21 mouse cellular contexts compared by ENCODE assay signal in genomic region chr12:110814924-110815323, GRCm38 (mm10). TPM values are rescaled to one million over a fixed set of nuclear protein-coding genes. Genes with fewer than 3 reads are reported as not detected.
DNase-seq lines count a peak whose midpoint lies in the region; ATAC-seq and TF ChIP-seq lines count a peak whose summit lies in the region.
"Had no signal": no experiment of that assay in that cellular context is flagged by ENCODE, and none has a peak within 500 bp of the region (broad histone marks: within the 10 kb centered on the region; RNA-seq: fewer than 3 reads in every experiment).

No protein-coding gene starts in this region.

- no peak for DNase-seq in embryonic facial prominence, embryonic 14.5 days (ENCODE audit: low spot score)
- no peak for DNase-seq in embryonic facial prominence, embryonic 10.5 days (ENCODE audit: low spot score)
- DNase-seq in lung, postnatal 0 days (ENCODE audit: low spot score): no peak
- no peak for DNase-seq in lung, postnatal 25 days (ENCODE audit: low spot score)
- no peak for DNase-seq in kidney, postnatal 10 days
- DNase-seq: adrenal gland, postnatal 14 days; cerebellum, adult 11 months; cerebellum, adult 2 months; cerebellum, adult 9-11 months; cerebellum, postnatal 25 days; gastrocnemius, postnatal 10 days; gastrocnemius, postnatal 36 days; heart, adult 2 months had no signal

- H3K9ac ChIP-seq in embryonic facial prominence, embryonic 14.5 days (ENCODE audit: low read depth, low read length): no peak overlapping the region
- H3K9ac ChIP-seq in lung, postnatal 0 days (replicated peaks; ENCODE audit: low read depth): no peak overlapping the region
- H3K9ac ChIP-seq in stomach, embryonic 16.5 days (ENCODE audit: low read length): no peak overlapping the region
- H3K9ac ChIP-seq: embryonic facial prominence, embryonic 13.5 days; forebrain, embryonic 13.5 days; hindbrain, embryonic 12.5 days; hindbrain, embryonic 15.5 days had no signal

- TF ChIP-seq CTCF in lung, postnatal 0 days (IDR thresholded peaks at IDR 0.05): no peak

- no peak overlapping the region for H3K4me3 ChIP-seq in embryonic facial prominence, embryonic 14.5 days (ENCODE audit: low read depth, low read length)
- no peak overlapping the region for H3K4me3 ChIP-seq in embryonic facial prominence, embryonic 10.5 days
- no peak overlapping the region for H3K4me3 ChIP-seq in lung, postnatal 0 days (ENCODE audit: low read depth, low read length)
- no peak overlapping the region for H3K4me3 ChIP-seq in stomach, embryonic 16.5 days (replicated peaks; ENCODE audit: low read length)
- H3K4me3 ChIP-seq: embryonic facial prominence, embryonic 13.5 days; forebrain, embryonic 10.5 days; forebrain, embryonic 13.5 days; heart, adult 2 months; heart, embryonic 10.5 days; hindbrain, embryonic 12.5 days; hindbrain, embryonic 15.5 days had no signal

- peak; percentile 41; the same call in 1 of the 2 replicates for ATAC-seq in embryonic facial prominence, embryonic 14.5 days (ENCODE audit: low read depth)
- 0 out of 2 replicates have a peak, but pooled peaks have one; percentile 33 for ATAC-seq in lung, postnatal 0 days
- peak; percentile 59; the same call in 1 of the 2 replicates for ATAC-seq in stomach, embryonic 16.5 days (ENCODE audit: insufficient read depth, low FRiP score)
- ATAC-seq: forebrain, embryonic 13.5 days; forebrain, embryonic 16.5 days had no signal

- no peak for TF ChIP-seq EP300 in lung, postnatal 0 days (IDR thresholded peaks at IDR 0.05)

- no peaks in the 10 kb centered on the region for H3K4me1 ChIP-seq in embryonic facial prominence, embryonic 14.5 days (ENCODE audit: control insufficient read depth, insufficient read depth, low read length)
- H3K4me1 ChIP-seq in embryonic facial prominence, embryonic 10.5 days: no peaks in the 10 kb centered on the region
- H3K4me1 ChIP-seq in lung, postnatal 0 days (ENCODE audit: insufficient read depth, low read depth, low read length): no peaks in the 10 kb centered on the region
- peaks cover 6% of the 10 kb centered on the region; the same call in 1 of the 2 replicates for H3K4me1 ChIP-seq in stomach, embryonic 16.5 days (ENCODE audit: control insufficient read depth, insufficient read depth, low read length)
- H3K4me1 ChIP-seq: embryonic facial prominence, embryonic 13.5 days; forebrain, embryonic 10.5 days; forebrain, embryonic 13.5 days; hindbrain, embryonic 12.5 days; hindbrain, embryonic 15.5 days had no signal

- H3K27me3 ChIP-seq in embryonic facial prominence, embryonic 14.5 days (replicated peaks; ENCODE audit: control insufficient read depth, insufficient read depth, low read length): no peaks in the 10 kb centered on the region
- no peaks in the 10 kb centered on the region for H3K27me3 ChIP-seq in embryonic facial prominence, embryonic 10.5 days (replicated peaks; ENCODE audit: low read depth, poor library complexity, severe bottlenecking)
- H3K27me3 ChIP-seq in lung, postnatal 0 days (replicated peaks; ENCODE audit: insufficient read depth, low read length): no peaks in the 10 kb centered on the region
- no peaks in the 10 kb centered on the region for H3K27me3 ChIP-seq in stomach, embryonic 16.5 days (ENCODE audit: control insufficient read depth, insufficient read depth, low read length)
- H3K27me3 ChIP-seq: embryonic facial prominence, embryonic 13.5 days; forebrain, embryonic 13.5 days; hindbrain, embryonic 12.5 days; hindbrain, embryonic 15.5 days had no signal

- H3K9me3 ChIP-seq in embryonic facial prominence, embryonic 14.5 days (ENCODE audit: control insufficient read depth, low read length): no peaks in the 10 kb centered on the region
- H3K9me3 ChIP-seq in embryonic facial prominence, embryonic 10.5 days: no peaks in the 10 kb centered on the region
- no peaks in the 10 kb centered on the region for H3K9me3 ChIP-seq in lung, postnatal 0 days (ENCODE audit: low read length)
- no peaks in the 10 kb centered on the region for H3K9me3 ChIP-seq in stomach, embryonic 16.5 days (replicated peaks; ENCODE audit: control insufficient read depth, low read length)
- H3K9me3 ChIP-seq: forebrain, embryonic 10.5 days; forebrain, embryonic 13.5 days; heart, embryonic 10.5 days; hindbrain, embryonic 12.5 days; hindbrain, embryonic 15.5 days had no signal

- H3K36me3 ChIP-seq in embryonic facial prominence, embryonic 14.5 days (ENCODE audit: control insufficient read depth, insufficient read depth, low read length): peaks cover 12% of the 10 kb centered on the region; the same call in 1 of the 2 replicates
- peaks cover 37% of the 10 kb centered on the region for H3K36me3 ChIP-seq in embryonic facial prominence, embryonic 10.5 days (replicated peaks)
- H3K36me3 ChIP-seq in lung, postnatal 0 days (ENCODE audit: insufficient read depth, low read length): no peaks in the 10 kb centered on the region
- no peaks in the 10 kb centered on the region for H3K36me3 ChIP-seq in stomach, embryonic 16.5 days (ENCODE audit: control insufficient read depth, insufficient read depth, low read length)
- H3K36me3 ChIP-seq: heart, embryonic 10.5 days had no signal

- WGBS in embryonic facial prominence, embryonic 14.5 days: 73% methylated on average over 17 of the region's 17 CpGs
- 78% methylated on average over 17 of the region's 17 CpGs for whole genome bisulfite sequencing in embryonic facial prominence, embryonic 10.5 days
- 58% methylated on average over 17 of the region's 17 CpGs for WGBS in lung, postnatal 0 days
- WGBS in stomach, embryonic 16.5 days: 37% methylated on average over 17 of the region's 17 CpGs

- no peak overlapping the region for H3K27ac ChIP-seq in embryonic facial prominence, embryonic 14.5 days (replicated peaks; ENCODE audit: low read depth, low read length)
- H3K27ac ChIP-seq in embryonic facial prominence, embryonic 10.5 days (replicated peaks): no peak overlapping the region
- no peak overlapping the region for H3K27ac ChIP-seq in lung, postnatal 0 days (ENCODE audit: low read length)
- H3K27ac ChIP-seq in stomach, embryonic 16.5 days (ENCODE audit: low read length): peak overlapping the region; percentile 16; the same call in 1 of the 2 replicates
- H3K27ac ChIP-seq: embryonic facial prominence, embryonic 13.5 days; forebrain, embryonic 10.5 days; forebrain, embryonic 13.5 days; heart, adult 2 months; heart, embryonic 10.5 days; hindbrain, embryonic 12.5 days; hindbrain, embryonic 15.5 days had no signal

- no peak overlapping the region for H3K4me2 ChIP-seq in embryonic facial prominence, embryonic 14.5 days (ENCODE audit: low read depth, low read length)
- no peak overlapping the region for H3K4me2 ChIP-seq in lung, postnatal 0 days (replicated peaks; ENCODE audit: low read depth, low read length)
- no peak overlapping the region for H3K4me2 ChIP-seq in stomach, embryonic 16.5 days (ENCODE audit: low read depth, low read length)
- H3K4me2 ChIP-seq: embryonic facial prominence, embryonic 13.5 days; forebrain, embryonic 13.5 days; hindbrain, embryonic 12.5 days; hindbrain, embryonic 15.5 days had no signal

RNA-seq across cellular contexts. Expression of gene Mok, which starts 25.8 kb away (rescaled TPM):
- polyA plus RNA-seq in embryonic facial prominence, embryonic 14.5 days (2014; fragmentation: Nextera tagmentation; extraction: Ambion mirVana): 5.3 and 6.1 TPM in 2 replicates
- 7.2 and 10.1 TPM in 2 replicates for polyA plus RNA-seq in embryonic facial prominence, embryonic 10.5 days (2016; fragmentation: Nextera tagmentation; extraction: Ambion mirVana)
- polyA plus RNA-seq in lung, postnatal 0 days (2015; fragmentation: Nextera tagmentation; extraction: Ambion mirVana): 11.1 and 11.9 TPM in 2 replicates
- 2.2 and 2.9 TPM in 2 replicates for polyA plus RNA-seq in stomach, embryonic 16.5 days (2015; fragmentation: Nextera tagmentation; extraction: Ambion mirVana)

RNA-seq across cellular contexts. Expression of gene Zfp839, which starts 35.1 kb away (rescaled TPM):
- 2.4 and 4.1 TPM in 2 replicates for polyA plus RNA-seq in embryonic facial prominence, embryonic 14.5 days (2014; fragmentation: Nextera tagmentation; extraction: Ambion mirVana)
- 5.6 and 6.1 TPM in 2 replicates for polyA plus RNA-seq in embryonic facial prominence, embryonic 10.5 days (2016; fragmentation: Nextera tagmentation; extraction: Ambion mirVana)
- 2.4 and 3.3 TPM in 2 replicates for polyA plus RNA-seq in lung, postnatal 0 days (2015; fragmentation: Nextera tagmentation; extraction: Ambion mirVana)
- polyA plus RNA-seq in stomach, embryonic 16.5 days (2015; fragmentation: Nextera tagmentation; extraction: Ambion mirVana): 4.4 and 4.6 TPM in 2 replicates
